In the genomic region with DNA sequence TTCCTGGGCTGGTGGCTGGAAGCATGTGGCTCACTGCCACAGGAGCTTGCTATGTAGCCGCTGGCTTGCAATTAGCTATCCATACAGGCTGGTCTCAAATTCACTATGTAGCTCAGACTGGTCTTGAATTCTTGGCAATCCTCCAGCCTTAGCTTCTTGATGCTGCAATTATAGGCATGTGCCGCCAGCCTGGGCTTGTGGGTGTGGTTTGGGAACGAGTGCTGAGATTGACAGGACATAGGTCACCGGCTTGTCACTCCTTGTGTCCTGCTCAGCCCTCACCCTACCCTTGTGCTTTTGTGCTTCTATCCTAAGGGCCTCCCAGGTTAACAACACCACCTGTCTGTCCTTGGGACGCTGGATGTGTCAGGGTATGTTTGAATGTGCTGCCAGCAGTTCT, we compare ENCODE assay signal across 12 mouse cellular contexts.
DNase-seq lines count a peak whose midpoint lies in the region; ATAC-seq lines count a peak whose summit lies in the region.
"Had no signal": no experiment of that assay in that cellular context is flagged by ENCODE, and none has a peak within 500 bp of the region (broad histone marks: within the 10 kb centered on the region; RNA-seq: fewer than 3 reads in every experiment).

No protein-coding gene starts in this region.

- no peak overlapping the region for H3K27ac ChIP-seq in kidney, embryonic 15.5 days
- no peak overlapping the region for H3K27ac ChIP-seq in forebrain, embryonic 14.5 days (ENCODE audit: low read depth, low read length)
- H3K27ac ChIP-seq: embryonic facial prominence, embryonic 12.5 days; kidney, postnatal 0 days; liver, embryonic 12.5 days had no signal

- WGBS in kidney, embryonic 15.5 days: 61% methylated on average over 5 of the region's 5 CpGs
- WGBS in forebrain, embryonic 14.5 days: 17% methylated on average over 5 of the region's 5 CpGs

- no peak overlapping the region for H3K4me3 ChIP-seq in kidney, embryonic 15.5 days (replicated peaks)
- no peak overlapping the region for H3K4me3 ChIP-seq in forebrain, embryonic 14.5 days (ENCODE audit: low read depth, low read length)
- H3K4me3 ChIP-seq: embryonic facial prominence, embryonic 12.5 days; liver, embryonic 12.5 days had no signal

- H3K9me3 ChIP-seq in kidney, embryonic 15.5 days (replicated peaks): no peaks in the 10 kb centered on the region
- no peaks in the 10 kb centered on the region for H3K9me3 ChIP-seq in forebrain, embryonic 14.5 days (replicated peaks; ENCODE audit: control insufficient read depth, low read length)
- H3K9me3 ChIP-seq: embryonic facial prominence, embryonic 12.5 days; liver, embryonic 12.5 days had no signal

- no peaks in the 10 kb centered on the region for H3K36me3 ChIP-seq in kidney, embryonic 15.5 days
- no peaks in the 10 kb centered on the region for H3K36me3 ChIP-seq in forebrain, embryonic 14.5 days (ENCODE audit: control insufficient read depth, insufficient read depth, low read length)
- H3K36me3 ChIP-seq: embryonic facial prominence, embryonic 12.5 days; liver, embryonic 12.5 days had no signal

- no peak overlapping the region for H3K4me2 ChIP-seq in kidney, embryonic 15.5 days
- H3K4me2 ChIP-seq in forebrain, embryonic 14.5 days (ENCODE audit: low read length): no peak overlapping the region
- H3K4me2 ChIP-seq: embryonic facial prominence, embryonic 12.5 days; liver, embryonic 12.5 days had no signal

- H3K9ac ChIP-seq in kidney, embryonic 15.5 days: no peak overlapping the region
- H3K9ac ChIP-seq in forebrain, embryonic 14.5 days (ENCODE audit: low read length): no peak overlapping the region
- H3K9ac ChIP-seq: embryonic facial prominence, embryonic 12.5 days; liver, embryonic 12.5 days had no signal

- no peaks in the 10 kb centered on the region for H3K4me1 ChIP-seq in kidney, embryonic 15.5 days
- H3K4me1 ChIP-seq in forebrain, embryonic 14.5 days (ENCODE audit: control insufficient read depth, insufficient read depth, low read length): peaks cover 15% of the 10 kb centered on the region
- H3K4me1 ChIP-seq: embryonic facial prominence, embryonic 12.5 days; liver, embryonic 12.5 days had no signal

- 0 out of 2 replicates have a peak, but pooled peaks have one; percentile 33 for ATAC-seq in kidney, embryonic 15.5 days (replicated peaks; ENCODE audit: low FRiP score)
- ATAC-seq in forebrain, embryonic 14.5 days: peak; percentile 88
- ATAC-seq in cerebellum, adult (ENCODE audit: insufficient number of reproducible peaks, low FRiP score, low TSS enrichment): no peak
- ATAC-seq: CD4-positive, CD25-positive, alpha-beta regulatory T cell, adult 4 months; liver, embryonic 12.5 days had no signal

- no peak for DNase-seq in kidney, postnatal 4 days
- peak; percentile 21 for DNase-seq in ES-CJ7 (ENCODE audit: low read depth, low spot score)
- DNase-seq in Muller cell, postnatal 12 days (ENCODE audit: inconsistent ontology term): peak; percentile 51
- DNase-seq in forebrain, embryonic 14.5 days (ENCODE audit: low spot score): peak; percentile 90
- DNase-seq in cerebellum, postnatal 4 days (ENCODE audit: low spot score in 2 of 2): no peak
- DNase-seq: lung, postnatal 4 days had no signal

- H3K27me3 ChIP-seq in kidney, embryonic 15.5 days: no peaks in the 10 kb centered on the region
- H3K27me3 ChIP-seq in forebrain, embryonic 14.5 days (replicated peaks; ENCODE audit: control insufficient read depth, insufficient read depth, low read length): no peaks in the 10 kb centered on the region
- H3K27me3 ChIP-seq: embryonic facial prominence, embryonic 12.5 days; liver, embryonic 12.5 days had no signal

Comparison
In these comparisons a context has a peak if more than half of its experiments do, and no peak if none do; other contexts are left out.
1. DNase-seq: peak in ES-CJ7 (single experiment), Muller cell, postnatal 12 days (single experiment) and forebrain, embryonic 14.5 days (single experiment); none in kidney, postnatal 4 days (0 of 2) and cerebellum, postnatal 4 days (0 of 2).